Mouse (Mus musculus): ENCODE measurements around the gene Smco4. TPM values are rescaled to one million over a fixed set of nuclear protein-coding genes. Genes with fewer than 3 reads are reported as not detected.

Gene Smco4
- polyA plus RNA-seq, 1 experiment from 2014 or later: 0.49 TPM

Other genes starting within 250 kb of the Smco4 start
- gene Med17, start 213.5 kb upstream of the Smco4 start, polyA plus RNA-seq (2015; fragmentation: Nextera tagmentation; extraction: Ambion mirVana): 30.8 and 36.1 TPM in 2 replicates
- 41.1 and 48.9 TPM in 2 replicates for gene Taf1d, start 187.2 kb upstream of the Smco4 start, polyA plus RNA-seq (2015; fragmentation: Nextera tagmentation; extraction: Ambion mirVana)
- gene 4931406C07Rik, start 187.0 kb upstream of the Smco4 start, polyA plus RNA-seq (2015; fragmentation: Nextera tagmentation; extraction: Ambion mirVana): 12.1 and 13.9 TPM in 2 replicates
- 13.3 and 14.6 TPM in 2 replicates for gene Cep295, start 135.6 kb upstream of the Smco4 start, polyA plus RNA-seq (2015; fragmentation: Nextera tagmentation; extraction: Ambion mirVana)
- gene Deup1, start 134.5 kb downstream of the Smco4 start, polyA plus RNA-seq (2015; fragmentation: Nextera tagmentation; extraction: Ambion mirVana): 1.9 and 2.5 TPM in 2 replicates
- gene Slc36a4, start 216.3 kb downstream of the Smco4 start, polyA plus RNA-seq (2015; fragmentation: Nextera tagmentation; extraction: Ambion mirVana): 28.7 and 33.0 TPM in 2 replicates

Measured in midbrain, embryonic 15.5 days (tissue).